In the genomic region with DNA sequence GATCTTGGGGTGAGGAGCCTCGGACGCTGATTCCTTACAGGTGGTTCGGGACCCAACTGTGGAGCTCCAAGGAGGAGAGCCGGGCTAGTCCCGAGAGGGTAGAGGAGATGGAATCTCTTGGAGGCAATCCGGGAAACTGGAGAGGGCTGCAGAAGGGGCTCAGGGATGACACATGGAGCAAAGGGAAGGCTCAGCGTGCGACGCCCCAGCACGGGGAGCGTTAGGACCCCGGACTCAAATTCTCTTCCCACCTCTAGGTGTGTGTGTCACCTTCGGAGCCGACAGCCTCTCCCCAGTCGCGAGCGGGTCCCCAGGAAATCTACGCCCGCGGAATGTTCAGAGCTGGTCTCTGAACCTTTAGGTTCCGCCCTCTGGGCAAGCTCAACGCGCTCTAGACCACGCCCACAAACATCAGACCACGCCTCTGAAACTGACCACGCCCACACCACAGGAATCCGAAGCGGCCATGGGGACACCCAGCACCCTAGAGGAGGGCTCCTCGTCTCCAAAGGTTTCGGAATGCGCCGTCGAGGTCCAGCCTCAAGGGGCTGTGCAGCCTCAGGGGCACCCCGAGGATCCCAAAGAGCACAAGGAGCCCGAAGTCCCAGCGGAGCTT, we compare ENCODE assay signal across 8 mouse cellular contexts. TPM values are rescaled to one million over a fixed set of nuclear protein-coding genes. Genes with fewer than 3 reads are reported as not detected.
DNase-seq lines count a peak whose midpoint lies in the region; ATAC-seq and TF ChIP-seq lines count a peak whose summit lies in the region.

No protein-coding gene starts in this region.

- H3K27me3 ChIP-seq in embryonic facial prominence, embryonic 14.5 days (replicated peaks; ENCODE audit: control insufficient read depth, insufficient read depth, low read length), result peaks cover 43% of the 10 kb centered on the region
- H3K27me3 ChIP-seq in heart, embryonic 12.5 days (replicated peaks), result peaks cover 62% of the 10 kb centered on the region
- H3K27me3 ChIP-seq in kidney, embryonic 15.5 days, result peaks cover 48% of the 10 kb centered on the region
- H3K27me3 ChIP-seq in lung, embryonic 16.5 days (ENCODE audit: control insufficient read depth, insufficient read depth, low read depth, low read length), result peaks cover 31% of the 10 kb centered on the region

- peak overlapping the region; percentile 55 for H3K4me2 ChIP-seq in embryonic facial prominence, embryonic 14.5 days (ENCODE audit: low read depth, low read length)
- peak overlapping the region; percentile 72 for H3K4me2 ChIP-seq in heart, embryonic 12.5 days
- peak overlapping the region; percentile 92 for H3K4me2 ChIP-seq in kidney, embryonic 15.5 days
- peak overlapping the region; percentile 88 for H3K4me2 ChIP-seq in lung, embryonic 16.5 days (ENCODE audit: low read depth, low read length)

- no peak for TF ChIP-seq CTCF in left cerebral cortex, adult 2 months (IDR thresholded peaks at IDR 0.05)

- H3K9ac ChIP-seq in embryonic facial prominence, embryonic 14.5 days (ENCODE audit: low read depth, low read length), result peak overlapping the region; percentile 5
- 0 out of 2 replicates have a peak overlapping the region, but pooled peaks have one; percentile 32 for H3K9ac ChIP-seq in heart, embryonic 12.5 days
- H3K9ac ChIP-seq in kidney, embryonic 15.5 days, result peak overlapping the region; percentile 41
- H3K9ac ChIP-seq in lung, embryonic 16.5 days (ENCODE audit: low read length), result peak overlapping the region; percentile 66

- H3K9me3 ChIP-seq in embryonic facial prominence, embryonic 14.5 days (ENCODE audit: control insufficient read depth, low read length), result no peaks in the 10 kb centered on the region
- peaks cover 4% of the 10 kb centered on the region; the same call in 1 of the 2 replicates for H3K9me3 ChIP-seq in heart, embryonic 12.5 days (replicated peaks)
- no peaks in the 10 kb centered on the region for H3K9me3 ChIP-seq in kidney, embryonic 15.5 days (replicated peaks)
- no peaks in the 10 kb centered on the region for H3K9me3 ChIP-seq in lung, embryonic 16.5 days (ENCODE audit: control insufficient read depth, low read length)

- H3K27ac ChIP-seq in left cerebral cortex, adult 2 months, result no peak overlapping the region
- H3K27ac ChIP-seq in embryonic facial prominence, embryonic 14.5 days (replicated peaks; ENCODE audit: low read depth, low read length), result no peak overlapping the region
- H3K27ac ChIP-seq in heart, embryonic 12.5 days (ENCODE audit: poor library complexity, severe bottlenecking), result no peak overlapping the region
- peak overlapping the region; percentile 43; the same call in 1 of the 2 replicates for H3K27ac ChIP-seq in kidney, embryonic 15.5 days
- peak overlapping the region; percentile 51 for H3K27ac ChIP-seq in lung, embryonic 16.5 days (ENCODE audit: low read length)

- H3K4me1 ChIP-seq in embryonic facial prominence, embryonic 14.5 days (ENCODE audit: control insufficient read depth, insufficient read depth, low read length), result peaks cover 13% of the 10 kb centered on the region
- peaks cover 23% of the 10 kb centered on the region for H3K4me1 ChIP-seq in heart, embryonic 12.5 days (replicated peaks)
- peaks cover 24% of the 10 kb centered on the region for H3K4me1 ChIP-seq in kidney, embryonic 15.5 days
- H3K4me1 ChIP-seq in lung, embryonic 16.5 days (replicated peaks; ENCODE audit: control insufficient read depth, insufficient read depth, low read length), result peaks cover 9% of the 10 kb centered on the region

- H3K4me3 ChIP-seq in left cerebral cortex, adult 2 months, result peak overlapping the region; percentile 32
- H3K4me3 ChIP-seq in embryonic facial prominence, embryonic 14.5 days (ENCODE audit: low read depth, low read length), result peak overlapping the region; percentile 47
- H3K4me3 ChIP-seq in heart, embryonic 12.5 days, result peak overlapping the region; percentile 48
- peak overlapping the region; percentile 57 for H3K4me3 ChIP-seq in kidney, embryonic 15.5 days (replicated peaks)
- peak overlapping the region; percentile 59 for H3K4me3 ChIP-seq in lung, embryonic 16.5 days (ENCODE audit: low read length)

- no peaks in the 10 kb centered on the region for H3K36me3 ChIP-seq in embryonic facial prominence, embryonic 14.5 days (ENCODE audit: control insufficient read depth, insufficient read depth, low read length)
- no peaks in the 10 kb centered on the region for H3K36me3 ChIP-seq in heart, embryonic 12.5 days
- H3K36me3 ChIP-seq in kidney, embryonic 15.5 days, result 0 out of 2 replicates have a peak, but pooled peaks cover 4% of the 10 kb centered on the region
- no peaks in the 10 kb centered on the region for H3K36me3 ChIP-seq in lung, embryonic 16.5 days (ENCODE audit: control insufficient read depth, insufficient read depth, low read length)

- 1% methylated on average over 32 of the region's 36 CpGs for WGBS in embryonic facial prominence, embryonic 14.5 days
- under 1% methylated on average over 36 of the region's 36 CpGs for WGBS in heart, embryonic 12.5 days
- WGBS in kidney, embryonic 15.5 days, result under 1% methylated on average over 36 of the region's 36 CpGs
- under 1% methylated on average over 36 of the region's 36 CpGs for WGBS in lung, embryonic 16.5 days

- intact Hi-C loops in left cerebral cortex, adult 2 months (cut with DNase I), result no loop called here

- ATAC-seq in embryonic facial prominence, embryonic 14.5 days (ENCODE audit: low read depth), result peak; percentile 61
- peak; percentile 84 for ATAC-seq in heart, embryonic 12.5 days (ENCODE audit: insufficient number of reproducible peaks, low FRiP score)
- ATAC-seq in kidney, embryonic 15.5 days (replicated peaks; ENCODE audit: low FRiP score), result peak; percentile 71
- peak; percentile 88 for ATAC-seq in lung, embryonic 16.5 days (ENCODE audit: low read depth)
- ATAC-seq in neutrophil, adult 5-6 weeks (ENCODE audit: extremely low read depth, insufficient number of reproducible peaks, low FRiP score, poor library complexity, severe bottlenecking), result peak; percentile 83

- peak; percentile 46 to 58 for DNase-seq in left cerebral cortex, adult 2 months (ENCODE audit: extremely low spot score in 1 of 2, low spot score in 2 of 2)
- no peak for DNase-seq in left cerebral cortex, adult 11 months (ENCODE audit: low spot score)
- peak; percentile 85 for DNase-seq in embryonic facial prominence, embryonic 14.5 days (ENCODE audit: low spot score)
- DNase-seq in thymus, postnatal 10 days (ENCODE audit: low spot score in 2 of 2), result peak; percentile 94 to 96

RNA-seq across cellular contexts. Expression of a gene that starts 0.4 kb away (rescaled TPM):
- not detected for total RNA-seq in left cerebral cortex, adult 2 months (2021)
- polyA plus RNA-seq in embryonic facial prominence, embryonic 14.5 days (2014; fragmentation: Nextera tagmentation; extraction: Ambion mirVana), result 0.43 and 0.60 TPM in 2 replicates
- polyA plus RNA-seq in heart, embryonic 12.5 days (2016; fragmentation: Nextera tagmentation; extraction: Ambion mirVana), result not detected in 2 replicates
- polyA plus RNA-seq in kidney, embryonic 15.5 days (2015; fragmentation: Nextera tagmentation; extraction: Ambion mirVana), result 0.15 and 0.17 TPM in 2 replicates
- 0.15 and 0.21 TPM in 2 replicates for polyA plus RNA-seq in lung, embryonic 16.5 days (2015; fragmentation: Nextera tagmentation; extraction: Ambion mirVana)
- total RNA-seq in neutrophil, adult 5-6 weeks (2017), result 13.7 and 13.9 TPM in 2 replicates

RNA-seq across cellular contexts. Expression of a gene that starts 23.5 kb away (rescaled TPM):
- total RNA-seq in left cerebral cortex, adult 2 months (2021), result 1 to 10 TPM; 6.8 to 6.9 TPM
- 4.3 and 4.6 TPM in 2 replicates for polyA plus RNA-seq in embryonic facial prominence, embryonic 14.5 days (2014; fragmentation: Nextera tagmentation; extraction: Ambion mirVana)
- 0.69 and 1.1 TPM in 2 replicates for polyA plus RNA-seq in heart, embryonic 12.5 days (2016; fragmentation: Nextera tagmentation; extraction: Ambion mirVana)
- 4.0 and 5.5 TPM in 2 replicates for polyA plus RNA-seq in kidney, embryonic 15.5 days (2015; fragmentation: Nextera tagmentation; extraction: Ambion mirVana)
- polyA plus RNA-seq in lung, embryonic 16.5 days (2015; fragmentation: Nextera tagmentation; extraction: Ambion mirVana), result 2.2 and 2.3 TPM in 2 replicates
- total RNA-seq in neutrophil, adult 5-6 weeks (2017), result not detected in 2 replicates

RNA-seq across cellular contexts. Expression of a gene that starts 23.6 kb away (rescaled TPM):
- 10 to 100 TPM; 14.4 to 14.6 TPM for total RNA-seq in left cerebral cortex, adult 2 months (2021)
- polyA plus RNA-seq in embryonic facial prominence, embryonic 14.5 days (2014; fragmentation: Nextera tagmentation; extraction: Ambion mirVana), result 25.5 and 25.6 TPM in 2 replicates
- 17.6 and 19.2 TPM in 2 replicates for polyA plus RNA-seq in heart, embryonic 12.5 days (2016; fragmentation: Nextera tagmentation; extraction: Ambion mirVana)
- polyA plus RNA-seq in kidney, embryonic 15.5 days (2015; fragmentation: Nextera tagmentation; extraction: Ambion mirVana), result 46.8 and 48.4 TPM in 2 replicates
- 21.9 and 22.4 TPM in 2 replicates for polyA plus RNA-seq in lung, embryonic 16.5 days (2015; fragmentation: Nextera tagmentation; extraction: Ambion mirVana)
- 5.8 and 6.1 TPM in 2 replicates for total RNA-seq in neutrophil, adult 5-6 weeks (2017)

RNA-seq across cellular contexts. Expression of a gene that starts 25.4 kb away (rescaled TPM):
- total RNA-seq in left cerebral cortex, adult 2 months (2021), result under 1 TPM; 0.20 to 0.63 TPM
- polyA plus RNA-seq in embryonic facial prominence, embryonic 14.5 days (2014; fragmentation: Nextera tagmentation; extraction: Ambion mirVana), result 24.7 TPM in 2 replicates
- 0.10 and 0.15 TPM in 2 replicates for polyA plus RNA-seq in heart, embryonic 12.5 days (2016; fragmentation: Nextera tagmentation; extraction: Ambion mirVana)
- 1.0 and 1.2 TPM in 2 replicates for polyA plus RNA-seq in kidney, embryonic 15.5 days (2015; fragmentation: Nextera tagmentation; extraction: Ambion mirVana)
- 0.26 and 0.92 TPM in 2 replicates for polyA plus RNA-seq in lung, embryonic 16.5 days (2015; fragmentation: Nextera tagmentation; extraction: Ambion mirVana)
- not detected in 2 replicates for total RNA-seq in neutrophil, adult 5-6 weeks (2017)

Comparison
In these comparisons a context has a peak if more than half of its experiments do, and no peak if none do; other contexts are left out.
1. H3K27ac ChIP-seq: peak in kidney, embryonic 15.5 days (single experiment) and lung, embryonic 16.5 days (single experiment); none in left cerebral cortex, adult 2 months (single experiment), embryonic facial prominence, embryonic 14.5 days (single experiment) and heart, embryonic 12.5 days (single experiment).
2. H3K9ac ChIP-seq: peak in every context shown above with its lines; median percentile 66 in lung, embryonic 16.5 days; 41 in kidney, embryonic 15.5 days; 32 in heart, embryonic 12.5 days; 5 in embryonic facial prominence, embryonic 14.5 days.
3. Peak in every context shown above with its lines, with median percentiles within 50 percentile points of each other: H3K4me3 ChIP-seq, ATAC-seq and H3K4me2 ChIP-seq.